Mouse (Mus musculus) retina, postnatal 7 days (tissue): Measurements from ENCODE around the gene Rbp2.

ENCODE experiments used
- DNase-seq: peaks from one replicate; pipeline ENCODE4 v3.0.0-alpha.2; 2012; ENCODE audit warnings: low read depth, low spot score

The Rbp2 gene

GRCm38 (mm10) chr9:98524786-98525542 is 39.0 kb downstream of the Rbp2 start:
- DNase-seq: peak; percentile 27

DNA sequence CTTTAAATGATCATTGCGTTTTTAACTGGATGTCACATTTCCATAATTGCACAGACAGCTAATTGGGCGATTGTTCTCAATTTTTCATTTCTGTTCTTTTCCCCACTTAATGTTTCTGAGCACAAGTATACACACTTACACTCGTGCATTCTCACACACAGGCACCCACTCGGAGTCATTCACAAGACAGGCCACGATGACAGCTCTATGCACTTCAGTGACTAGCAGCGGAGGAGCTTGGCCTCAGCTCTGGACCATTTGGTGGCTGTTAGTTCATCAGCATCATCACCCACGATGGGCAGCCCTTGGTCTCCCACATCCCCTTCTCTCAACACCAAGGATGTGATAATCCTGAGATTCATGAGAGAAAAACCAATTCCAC is 39.6 kb downstream of the Rbp2 start:
- DNase-seq: no peak

GRCm38 (mm10) chr9:98527226-98527625 is 41.3 kb downstream of the Rbp2 start:
- no peak for DNase-seq

DNA sequence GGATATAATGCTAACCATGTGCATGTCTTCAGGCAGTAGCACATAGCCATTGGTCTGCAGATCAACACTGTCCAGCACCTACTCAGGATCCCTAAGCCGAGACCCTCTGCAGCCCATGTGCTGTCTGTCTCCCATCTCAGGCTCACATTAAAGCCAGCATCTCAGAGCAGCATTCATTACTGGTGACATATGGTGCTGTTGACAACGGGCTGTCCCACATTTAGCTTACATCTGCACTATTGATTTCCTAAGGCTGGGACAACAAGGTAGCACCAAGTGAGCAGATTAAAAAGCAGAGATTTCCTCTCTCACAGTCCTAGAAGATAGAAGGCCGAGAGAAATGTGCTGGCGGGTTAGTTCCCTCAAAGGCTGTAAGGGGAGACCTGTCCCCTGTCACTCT is 43.9 kb downstream of the Rbp2 start:
- no peak for DNase-seq

DNA sequence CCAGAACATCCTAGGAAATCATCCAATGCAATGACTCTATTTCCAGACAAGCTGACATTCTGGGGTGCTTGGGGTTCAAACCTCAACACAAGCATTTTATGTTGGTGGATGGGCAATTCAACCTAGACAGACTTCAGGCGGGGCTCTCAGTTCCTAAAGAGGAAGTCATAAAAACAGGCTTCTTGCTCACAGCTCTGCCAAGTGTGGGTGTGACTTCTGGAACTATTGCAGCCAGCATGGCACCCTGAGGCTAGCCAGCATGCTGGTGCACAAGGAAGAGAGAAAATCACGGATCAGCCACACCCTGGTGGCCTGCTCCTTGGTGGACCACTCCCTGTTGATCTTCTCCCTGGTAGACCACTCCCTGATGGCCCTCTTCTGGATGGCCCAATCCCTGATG is 45.1 kb downstream of the Rbp2 start:
- no peak for DNase-seq

DNA sequence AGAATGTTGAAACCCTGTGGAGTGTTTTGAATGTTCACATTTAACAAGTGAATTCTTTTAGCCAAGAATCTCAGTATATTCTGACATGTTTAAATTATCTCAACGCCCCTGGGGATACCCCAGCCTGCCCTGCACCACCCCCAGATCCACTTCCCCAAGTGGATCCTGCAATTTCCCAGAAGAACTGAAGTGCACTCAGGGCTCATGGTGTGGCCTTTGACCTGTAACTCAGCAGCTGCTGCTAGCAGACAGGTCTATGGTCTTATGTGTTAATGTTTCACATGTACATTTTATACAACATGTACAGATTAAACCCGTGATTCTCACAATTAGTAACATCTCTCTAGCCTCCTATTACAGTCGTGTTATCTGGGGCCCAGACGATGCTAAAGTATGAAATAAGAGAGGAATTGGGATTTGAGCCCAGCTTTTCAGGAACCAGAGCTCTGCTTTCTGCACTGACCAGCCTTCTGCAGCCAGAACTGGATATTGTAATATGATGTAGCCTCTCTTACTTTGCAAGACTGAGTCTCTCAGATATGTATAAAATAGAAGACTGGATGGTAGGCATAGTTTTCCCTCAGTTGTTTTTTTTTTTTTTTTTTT is 48.9 kb downstream of the Rbp2 start:
- no peak for DNase-seq

DNA sequence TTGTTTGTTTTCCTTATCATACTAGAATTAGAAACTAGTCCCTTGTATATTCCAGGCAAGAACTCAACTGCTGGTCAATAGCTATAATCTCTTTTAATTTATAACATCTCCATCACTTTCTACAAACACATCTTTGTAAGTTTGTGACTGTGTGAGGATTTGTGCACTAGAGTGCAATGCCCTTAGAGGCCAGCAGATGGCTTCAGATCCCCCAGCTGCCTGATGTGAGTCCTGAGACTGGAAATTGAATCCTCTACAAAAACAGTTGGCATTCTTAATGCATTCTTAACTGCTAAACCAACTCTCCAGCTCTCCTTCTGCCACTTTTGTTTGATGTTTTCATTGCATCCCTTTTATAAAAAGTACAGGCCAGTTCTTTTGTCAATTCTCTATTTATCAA is 49.8 kb downstream of the Rbp2 start:
- DNase-seq: no peak

- no peak for DNase-seq
Measured at GRCm38 (mm10) chr9:98538017-98538712, 52.2 kb downstream of the Rbp2 start.

GRCm38 (mm10) chr9:98538713-98539360 is 52.9 kb downstream of the Rbp2 start:
- peak; percentile 51 for DNase-seq

- DNase-seq: no peak
Measured at GRCm38 (mm10) chr9:98544042-98544441, 58.1 kb downstream of the Rbp2 start.
